Mouse (Mus musculus) ES-Bruce4 (cell line): ENCODE data around the gene Gfap. TPM values are rescaled to one million over a fixed set of nuclear protein-coding genes. Genes with fewer than 3 reads are reported as not detected.
A peak's percentile ranks its signal among the peaks of the same experiment; 100 is the strongest.

Experiments
- H3K27ac ChIP-seq: 2 replicates; pipeline ENCODE4 v1.5.1; 2012; ENCODE audit warnings: low read length, inconsistent platforms; ENCODE audit not compliant: insufficient read depth
- H3K27me3 ChIP-seq: 2 replicates; pipeline ENCODE4 v1.6.1; 2012; ENCODE audit warnings: mild to moderate bottlenecking, low read length, inconsistent platforms; ENCODE audit not compliant: control insufficient read depth, poor library complexity, insufficient read depth, severe bottlenecking
- H3K36me3 ChIP-seq: 2 replicates; pipeline ENCODE4 v1.6.1; 2012; ENCODE audit warnings: inconsistent platforms, mild to moderate bottlenecking, low read length, moderate library complexity; ENCODE audit not compliant: control insufficient read depth, poor library complexity, insufficient read depth, severe bottlenecking
- H3K4me1 ChIP-seq: one replicate; pipeline ENCODE4 v1.8.1; 2011; ENCODE audit warnings: low read length; ENCODE audit not compliant: control insufficient read depth, insufficient read depth
- H3K4me3 ChIP-seq: 2 replicates; pipeline ENCODE4 v1.5.1; 2011; ENCODE audit warnings: low read depth, mild to moderate bottlenecking, low read length
- H3K9ac ChIP-seq: 2 replicates; pipeline ENCODE4 v1.6.1; 2012; ENCODE audit warnings: low read depth, mild to moderate bottlenecking, inconsistent platforms; ENCODE audit not compliant: poor library complexity, severe bottlenecking
- H3K9me3 ChIP-seq: replicated peaks from 2 replicates; pipeline ENCODE4 v1.6.1; 2012; ENCODE audit warnings: mild to moderate bottlenecking, low read length, inconsistent platforms; ENCODE audit not compliant: control insufficient read depth, poor library complexity, insufficient read depth, severe bottlenecking
- CTCF ChIP-seq: IDR thresholded peaks from one replicate; pipeline ENCODE4 v1.8.1; 2011; ENCODE audit warnings: low read depth, low read length
- EP300 ChIP-seq: IDR thresholded peaks from 2 replicates; pipeline ENCODE4 v1.6.1; 2011; ENCODE audit warnings: low read depth, low read length; ENCODE audit not compliant: insufficient read depth
- POLR2A ChIP-seq: IDR thresholded peaks from one replicate; pipeline ENCODE4 v1.8.1; 2011; ENCODE audit warnings: low read length; ENCODE audit not compliant: insufficient read depth
- polyA plus RNA-seq: library from polyadenylated mRNA; stranded (reverse); fragments of >200 nt; gene quantifications from 2 replicates; pipeline ENCODE4 v1.2.4, GENCODE M21; 2011; ENCODE audit warnings: low read depth; ENCODE audit not compliant: missing spikeins, insufficient read depth, insufficient read length

Gene Gfap
- polyA plus RNA-seq, 1 experiment = not detected

- H3K27me3 ChIP-seq = peaks cover 9% of the 10 kb centered on the region
Measured at GRCm38 (mm10) chr11:102941236-102941635, 40.5 kb upstream of the Gfap start.

GRCm38 (mm10) chr11:102939024-102939675 is 38.4 kb upstream of the Gfap start:
- Histone ChIP-seq H3K27ac (no peak overlapping the region), H3K4me1 (no peaks in the 10 kb centered on the region), H3K27me3 (no peaks in the 10 kb centered on the region), H3K4me3 (no peak overlapping the region), H3K9ac (no peak overlapping the region), H3K36me3 (no peaks in the 10 kb centered on the region), H3K9me3 (no peaks in the 10 kb centered on the region)
- TF ChIP-seq POLR2A = no peak
- TF ChIP-seq CTCF = no peak
- TF ChIP-seq EP300 = no peak

More at GRCm38 (mm10) chr11:102941236-102941635, 40.5 kb upstream of the Gfap start:
- H3K9ac ChIP-seq = no peak overlapping the region
- H3K4me3 ChIP-seq = no peak overlapping the region
- TF ChIP-seq CTCF (no peak), POLR2A (no peak), EP300 (no peak)
- H3K27ac ChIP-seq = no peak overlapping the region
- H3K36me3 ChIP-seq = no peaks in the 10 kb centered on the region
- no peaks in the 10 kb centered on the region for H3K4me1 ChIP-seq
- H3K9me3 ChIP-seq = no peaks in the 10 kb centered on the region

DNA sequence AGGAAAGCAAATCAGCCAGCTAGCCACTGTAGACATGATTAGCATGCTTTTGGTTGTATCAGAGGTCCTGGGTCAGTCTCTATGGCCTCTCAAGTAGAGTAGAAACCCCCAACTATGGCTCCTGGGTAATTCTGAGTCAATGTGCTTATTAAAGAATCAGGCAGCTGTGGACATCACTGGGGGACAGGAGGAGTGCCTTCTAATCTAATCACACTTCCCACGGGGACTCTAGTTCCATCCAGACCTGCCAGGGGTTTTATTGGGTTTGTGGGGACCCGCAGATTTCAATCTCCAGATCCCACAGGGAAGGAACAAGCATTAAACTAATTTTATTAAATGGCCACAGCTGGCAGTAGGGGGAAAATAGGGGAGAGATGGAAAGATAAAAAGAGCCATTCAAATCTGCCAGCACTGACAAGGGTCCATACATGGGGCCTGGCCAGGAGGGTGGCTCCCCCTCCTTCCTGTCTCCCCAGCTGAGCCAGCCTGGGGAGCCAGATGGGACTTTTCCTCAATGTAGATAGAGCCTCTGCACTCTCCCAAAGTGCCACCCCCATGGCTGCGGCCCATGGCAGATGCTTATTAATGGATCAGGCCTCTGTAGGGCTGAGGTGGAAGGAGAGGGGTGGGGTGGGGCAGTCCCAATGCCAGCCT is 36.9 kb upstream of the Gfap start:
- Histone ChIP-seq H3K27me3 (no peaks in the 10 kb centered on the region), H3K9ac (no peak overlapping the region), H3K27ac (no peak overlapping the region), H3K4me3 (no peak overlapping the region), H3K9me3 (no peaks in the 10 kb centered on the region), H3K4me1 (no peaks in the 10 kb centered on the region), H3K36me3 (no peaks in the 10 kb centered on the region)
- no peak for TF ChIP-seq POLR2A
- TF ChIP-seq CTCF = no peak
- TF ChIP-seq EP300 = no peak

GRCm38 (mm10) chr11:102936272-102936671 is 35.6 kb upstream of the Gfap start:
- Histone ChIP-seq H3K27me3 (no peaks in the 10 kb centered on the region), H3K4me1 (no peaks in the 10 kb centered on the region), H3K27ac (no peak overlapping the region), H3K36me3 (no peaks in the 10 kb centered on the region), H3K9ac (no peak overlapping the region), H3K4me3 (no peak overlapping the region), H3K9me3 (no peaks in the 10 kb centered on the region)
- TF ChIP-seq CTCF (no peak), POLR2A (no peak), EP300 (no peak)

DNA sequence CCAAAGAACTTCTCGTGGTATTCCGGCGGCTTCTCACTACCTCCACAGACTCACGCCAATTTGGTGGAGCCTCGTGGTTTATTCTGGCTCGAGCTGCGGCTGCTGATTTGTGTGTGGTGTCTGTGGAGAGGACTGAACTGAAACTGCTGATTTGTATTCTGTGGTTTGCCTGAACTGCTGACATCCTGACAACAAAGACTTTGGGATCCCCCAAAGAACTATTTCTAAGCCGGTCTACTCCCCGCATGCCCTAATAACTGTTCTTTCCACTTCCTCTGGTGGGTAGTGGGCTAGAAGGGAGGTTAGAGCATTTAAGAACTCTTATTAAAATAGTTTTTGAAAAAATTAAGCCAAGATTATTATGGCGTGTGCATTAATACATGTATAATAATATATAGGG is 30.0 kb upstream of the Gfap start:
- Histone ChIP-seq H3K27ac (no peak overlapping the region), H3K4me1 (no peaks in the 10 kb centered on the region)
- TF ChIP-seq POLR2A = no peak
- no peak for TF ChIP-seq EP300
- TF ChIP-seq CTCF = no peak

GRCm38 (mm10) chr11:102925351-102925717 is 24.6 kb upstream of the Gfap start:
- TF ChIP-seq CTCF (peak; percentile 34), EP300 (no peak)
- Histone ChIP-seq H3K4me1 (no peaks in the 10 kb centered on the region), H3K36me3 (peaks cover 24% of the 10 kb centered on the region), H3K9me3 (no peaks in the 10 kb centered on the region), H3K27me3 (no peaks in the 10 kb centered on the region), H3K4me3 (peak overlapping the region; percentile 94), H3K9ac (peak overlapping the region; percentile 90), H3K27ac (peak overlapping the region; percentile 100)

More for the DNA sequence above, 30.0 kb upstream of the Gfap start:
- Histone ChIP-seq H3K9ac (no peak overlapping the region), H3K4me3 (no peak overlapping the region), H3K9me3 (no peaks in the 10 kb centered on the region), H3K36me3 (no peaks in the 10 kb centered on the region), H3K27me3 (no peaks in the 10 kb centered on the region)
